Mouse (Mus musculus) liver, postnatal 0 days (tissue): ENCODE measurements around the gene Olfr613.
"Not testable (repeated sequence)": the region's sequence is repeated elsewhere in the genome, so short reads cannot be mapped to it uniquely, and the experiment has no call there.

Experiments
- CTCF ChIP-seq: sonication (generic); IDR thresholded peaks from 2 replicates; pipeline ENCODE4 v1.5.1; 2016; ENCODE audit warnings: antibody characterized with exemption, low read depth
- EP300 ChIP-seq: IDR thresholded peaks from 2 replicates; pipeline ENCODE4 v1.6.1; 2016; ENCODE audit warnings: antibody characterized with exemption, low read depth, mild to moderate bottlenecking

DNA sequence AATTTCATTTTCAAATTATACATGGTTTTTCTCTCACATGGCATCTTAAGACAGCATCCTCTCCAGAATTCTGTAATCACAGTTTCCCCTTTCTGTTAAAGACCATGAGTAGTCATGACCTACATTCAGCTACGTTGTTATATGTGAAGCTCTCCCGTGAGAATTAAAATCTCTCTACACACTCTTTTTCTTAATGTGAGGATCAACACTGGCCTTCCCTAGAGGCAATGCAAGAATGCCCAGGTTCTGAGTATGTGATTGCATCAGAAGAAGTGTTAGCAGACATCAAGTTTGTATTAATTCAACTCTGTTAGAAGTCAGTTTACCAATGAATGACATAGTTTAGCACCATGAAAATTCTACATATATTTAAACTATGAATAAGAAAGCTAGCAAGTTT is 5.3 kb upstream of the Olfr613 start, which contains the start of gene Olfr612:
- TF ChIP-seq CTCF, EP300: not testable (repeated sequence)
